Mouse (Mus musculus): ENCODE results near the gene Wtap.
"Not testable (repeated sequence)": the region's sequence is repeated elsewhere in the genome, so short reads cannot be mapped to it uniquely, and the experiment has no call there.

The Wtap gene

DNA sequence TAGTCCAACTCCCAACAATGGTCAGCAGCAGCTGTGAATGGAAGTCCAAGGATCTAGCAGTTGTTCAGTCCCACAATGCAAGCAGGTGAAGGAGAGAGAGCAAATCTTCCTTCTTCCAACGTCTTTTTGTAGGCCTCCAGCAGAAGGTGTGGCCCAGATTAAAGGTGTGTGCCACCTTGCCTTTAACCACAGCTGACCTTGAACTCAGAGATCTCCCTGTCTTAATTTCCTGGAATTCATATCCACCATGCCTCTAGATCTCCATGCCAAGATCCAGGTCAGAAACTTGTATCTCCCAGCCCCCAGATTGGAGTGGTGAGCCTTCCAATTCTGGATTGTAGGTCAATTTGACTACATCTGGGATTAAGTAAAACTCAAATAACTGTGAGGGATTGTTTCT, at the start of gene Wtap:
TSS of gene Wtap (minus strand) at position 101 of the 400 bp plus-strand sequence.
- no peak for DNase-seq (ENCODE audit: low spot score)

DNA sequence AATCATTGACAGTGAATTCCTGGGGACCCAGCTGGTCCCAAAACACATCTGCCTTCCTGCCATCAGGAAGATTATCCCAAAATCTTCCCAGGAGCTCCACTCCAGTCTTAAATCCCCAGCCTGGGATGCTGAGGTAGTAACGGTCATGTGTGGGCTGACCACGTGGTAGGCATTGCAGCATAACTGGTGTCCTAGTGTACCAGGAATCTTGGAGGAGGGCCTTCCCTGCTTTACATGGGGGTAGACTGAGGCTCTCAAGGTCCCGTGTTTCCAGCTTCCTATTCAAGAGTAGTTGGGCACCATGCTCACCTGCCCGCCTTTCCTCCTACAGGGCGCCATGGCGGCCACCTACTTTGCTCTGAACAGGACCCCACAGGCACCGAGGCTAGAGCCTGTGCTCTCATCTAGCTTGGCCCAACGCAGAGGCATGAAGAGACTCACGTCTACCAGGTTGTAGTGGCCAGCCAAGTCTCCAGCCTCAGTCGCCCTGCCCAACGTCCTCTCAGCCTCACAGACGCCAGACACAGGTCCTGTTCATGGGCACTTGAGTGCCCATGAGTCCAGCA, 42.7 kb upstream of the Wtap start:
- DNase-seq (ENCODE audit: low spot score), result not testable (repeated sequence)

DNA sequence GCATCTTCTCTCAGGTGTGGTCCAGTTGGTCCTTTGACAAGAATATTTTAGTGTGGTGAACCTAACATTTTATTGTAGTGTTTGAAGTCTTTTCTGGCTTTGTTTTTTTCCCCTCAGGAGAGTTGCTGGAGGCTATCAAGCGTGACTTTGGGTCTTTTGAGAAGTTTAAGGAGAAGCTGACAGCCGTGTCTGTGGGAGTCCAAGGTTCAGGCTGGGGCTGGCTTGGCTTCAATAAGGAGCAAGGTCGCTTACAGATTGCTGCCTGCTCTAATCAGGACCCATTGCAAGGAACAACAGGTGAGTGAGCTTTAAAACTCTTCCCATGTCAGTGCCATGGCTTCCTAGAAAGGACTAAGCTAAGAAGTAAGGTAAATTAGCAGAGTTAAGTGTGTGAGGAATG, 19.3 kb upstream of the Wtap start:
- no peak for DNase-seq (ENCODE audit: low spot score)

DNA sequence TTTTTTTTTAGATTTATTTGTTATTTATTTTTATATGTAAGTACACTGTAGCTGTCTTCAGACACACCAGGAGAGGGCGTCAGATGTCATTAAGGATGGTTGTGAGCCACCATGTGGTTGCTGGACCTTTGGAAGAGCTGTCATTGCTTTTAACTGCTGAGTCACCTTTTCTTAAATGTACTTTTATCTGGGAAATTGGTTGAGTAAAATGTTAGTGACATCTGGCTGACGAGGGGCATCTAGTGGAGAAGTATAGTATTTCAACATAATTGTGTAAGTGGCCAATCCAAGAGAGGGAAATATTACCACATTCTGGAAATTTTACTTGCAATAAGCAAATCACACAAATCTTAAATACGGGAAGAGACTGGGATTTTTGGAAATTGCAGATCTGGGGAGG, 15.9 kb upstream of the Wtap start:
- peak; percentile 45 for DNase-seq (ENCODE audit: low spot score)

DNA sequence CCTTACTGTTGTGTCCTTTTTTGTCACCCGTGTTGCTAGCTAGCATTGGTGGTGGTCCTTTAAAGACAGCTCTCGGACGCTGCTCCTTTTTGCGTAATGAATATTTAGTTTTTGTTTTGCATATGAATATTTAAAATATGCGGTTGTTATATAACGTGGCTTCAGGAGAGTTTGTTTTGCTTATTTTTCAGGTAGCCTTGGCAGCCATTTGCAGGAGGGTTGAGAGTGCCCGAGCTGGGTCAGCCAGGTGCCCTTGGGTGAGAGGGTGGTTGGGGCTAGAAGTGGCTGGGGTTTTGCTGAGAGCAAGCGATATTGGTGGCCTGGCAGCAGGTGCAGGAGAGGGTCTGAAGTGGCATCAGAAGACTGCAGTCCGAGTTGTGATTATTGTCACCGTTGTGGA, 14.6 kb upstream of the Wtap start:
- no peak for DNase-seq (ENCODE audit: low spot score)

DNA sequence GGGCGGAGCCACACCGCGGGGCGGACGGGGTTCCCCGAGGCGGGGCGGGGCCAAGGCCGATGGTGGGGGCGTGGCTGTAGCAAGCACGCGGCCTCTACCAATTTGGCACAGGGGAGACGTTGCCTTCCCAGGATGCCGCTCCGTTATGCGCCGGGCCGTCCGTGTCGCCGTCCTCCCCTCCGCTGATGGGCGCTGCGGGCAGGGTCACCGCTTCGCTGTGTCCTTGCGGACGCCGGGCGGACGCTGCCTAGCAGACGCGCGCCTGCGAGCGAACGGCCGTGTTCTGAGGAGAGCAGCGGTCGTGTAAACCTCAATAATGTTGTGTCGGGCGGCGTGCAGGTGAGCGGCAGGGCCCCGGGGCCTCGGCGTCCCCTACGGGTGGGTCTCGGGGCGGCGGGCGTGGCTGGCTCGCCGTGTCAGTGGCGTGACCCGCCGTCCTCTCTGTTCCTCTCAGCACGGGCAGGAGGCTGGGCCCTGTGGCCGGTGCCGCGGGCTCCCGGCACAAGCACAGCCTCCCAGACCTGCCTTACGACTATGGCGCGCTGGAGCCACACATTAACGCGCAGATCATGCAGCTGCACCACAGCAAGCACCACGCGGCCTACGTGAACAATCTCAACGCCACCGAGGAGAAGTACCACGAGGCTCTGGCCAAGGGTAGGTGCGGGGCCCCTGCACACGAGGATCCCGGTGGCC, 13.9 kb upstream of the Wtap start:
- DNase-seq (ENCODE audit: low spot score), result peak; percentile 99

DNA sequence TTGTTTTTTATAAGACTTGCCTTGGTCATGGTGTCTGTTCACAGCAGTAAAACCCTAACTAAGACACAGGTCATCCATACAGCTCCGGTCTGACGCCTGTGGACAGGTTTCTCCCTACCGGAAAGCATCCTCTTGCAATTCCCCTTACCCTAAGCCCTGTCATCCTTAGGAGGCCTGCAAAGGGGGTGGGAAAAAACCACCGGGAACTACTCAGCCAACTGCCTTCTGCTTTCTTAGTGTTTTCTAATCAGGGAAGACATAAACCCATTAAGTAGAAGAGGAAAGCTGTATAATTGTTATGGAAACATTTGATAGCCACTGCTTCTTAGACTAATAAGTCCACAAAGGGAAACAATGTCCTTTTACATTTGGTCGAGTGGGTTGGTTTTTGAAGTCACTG, 13.0 kb upstream of the Wtap start:
- DNase-seq (ENCODE audit: low spot score), result no peak

DNA sequence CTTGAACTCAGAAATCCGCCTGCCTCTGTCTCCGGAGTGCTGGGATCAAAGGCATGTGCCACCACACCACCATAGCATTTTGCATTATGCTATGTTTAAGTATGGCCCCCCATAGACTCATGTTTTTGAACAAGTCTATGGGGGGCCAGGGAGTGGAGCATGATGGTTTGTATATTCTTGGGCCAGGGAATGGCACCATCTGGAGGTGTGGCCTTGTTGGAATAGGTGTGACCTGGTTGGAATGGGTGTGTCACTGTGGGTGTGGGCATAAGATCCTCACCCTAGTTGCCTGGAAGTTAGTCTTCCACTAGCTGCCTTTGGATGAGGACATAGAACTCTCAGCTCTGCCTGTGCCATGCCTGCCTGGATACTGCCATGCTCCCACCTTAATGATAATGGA, 12.6 kb upstream of the Wtap start, which contains the start of gene Sod2:
TSS of gene Sod2 (plus strand) at position 301 of the 400 bp plus-strand sequence.
- not testable (repeated sequence) for DNase-seq (ENCODE audit: low spot score)

DNA sequence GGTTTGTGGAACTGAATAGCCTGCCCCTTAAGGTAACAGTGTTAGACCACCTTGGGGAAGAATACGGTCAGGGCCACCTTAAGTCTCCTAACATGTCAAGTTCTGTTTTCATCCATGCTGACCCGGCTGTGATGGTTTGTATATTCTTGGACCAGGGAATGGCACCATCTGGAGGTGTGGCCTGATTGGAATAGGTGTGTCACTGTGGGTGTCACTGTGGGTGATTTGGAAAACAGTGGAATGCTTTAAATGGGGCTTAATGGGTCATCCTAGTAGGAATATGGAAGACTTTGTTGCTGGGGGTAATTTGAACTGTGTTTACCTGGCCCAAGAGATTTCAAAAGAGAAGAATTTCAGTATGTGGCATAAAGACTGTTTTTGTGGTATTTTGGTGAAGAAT, 10.5 kb upstream of the Wtap start:
- DNase-seq (ENCODE audit: low spot score), result not testable (repeated sequence)

DNA sequence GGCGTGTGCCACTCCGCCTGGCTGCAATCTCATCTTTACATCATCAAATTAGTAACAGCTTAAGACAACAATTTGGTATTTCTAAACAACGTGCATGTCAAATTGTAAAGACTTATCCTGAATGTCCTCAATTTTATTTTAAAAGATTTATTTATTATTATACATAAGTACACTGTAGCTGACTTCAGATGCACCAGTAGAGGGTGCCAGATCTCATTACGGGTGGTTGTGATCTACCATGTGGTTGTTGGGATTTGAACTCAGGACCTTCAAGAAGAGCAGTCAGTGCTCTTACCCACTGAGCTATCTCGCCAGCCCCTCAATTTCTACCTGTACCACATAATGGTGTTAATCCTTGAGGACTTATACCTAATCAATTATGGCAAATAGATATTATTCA, 8.3 kb upstream of the Wtap start:
- DNase-seq (ENCODE audit: low spot score), result not testable (repeated sequence)

DNA sequence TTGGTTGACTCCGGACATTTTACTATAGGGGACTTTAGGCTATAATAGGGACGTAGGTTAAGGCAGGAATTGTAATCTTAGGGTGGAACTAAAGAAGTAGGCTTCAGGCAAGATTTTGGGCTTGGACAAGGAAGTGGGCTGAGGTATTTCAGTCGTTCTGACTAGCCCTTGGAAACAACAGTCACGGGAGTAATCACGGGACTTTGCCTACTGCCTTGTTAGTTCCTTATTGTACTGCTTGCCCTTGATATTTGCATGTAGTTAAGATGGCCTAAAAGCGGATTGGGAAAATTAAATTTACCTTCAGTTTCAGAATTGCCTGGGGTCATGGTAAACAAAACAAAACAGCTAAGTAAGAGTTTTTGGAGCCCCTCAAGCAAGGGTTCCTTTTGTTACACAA, 5.1 kb upstream of the Wtap start:
- no peak for DNase-seq (ENCODE audit: low spot score)

DNA sequence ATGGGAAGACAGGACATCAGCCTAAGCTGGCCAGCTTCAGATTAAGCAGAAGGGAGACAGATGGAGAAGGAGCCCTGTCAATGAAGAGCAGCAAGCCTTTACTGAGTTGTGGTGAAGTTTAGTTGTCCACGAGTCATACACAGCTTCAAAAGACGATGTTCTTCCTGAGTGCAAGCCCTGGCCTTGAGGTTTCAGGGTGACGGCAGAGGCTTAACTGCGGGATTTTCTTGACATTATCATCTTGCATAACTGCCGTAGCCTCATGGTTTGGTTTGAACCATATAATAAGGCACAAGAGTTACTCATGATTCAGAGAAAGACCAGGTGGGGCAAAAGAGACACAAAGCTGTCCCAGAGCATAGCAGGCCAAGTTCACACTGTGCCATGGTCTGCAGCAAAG, 3.9 kb upstream of the Wtap start:
- DNase-seq (ENCODE audit: low spot score), result no peak

DNA sequence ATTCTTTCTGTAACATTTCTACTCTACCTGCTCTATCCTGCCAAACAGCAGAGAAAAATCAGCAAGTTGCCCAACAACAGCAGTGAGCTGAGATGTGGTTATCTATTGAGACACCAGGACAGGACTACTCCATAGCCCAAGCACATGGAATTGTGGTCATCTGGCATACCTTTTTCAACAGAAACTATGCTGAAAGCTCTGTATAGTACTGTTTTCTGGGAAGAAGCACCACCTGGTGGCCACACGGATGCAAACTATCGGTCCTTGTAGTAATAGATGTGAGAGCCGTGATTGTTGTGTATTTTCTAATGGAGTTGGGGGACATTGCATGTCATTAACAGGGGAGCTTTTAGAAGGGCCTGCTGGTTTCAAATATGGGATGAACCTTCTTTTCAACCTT, 2.4 kb upstream of the Wtap start:
- DNase-seq (ENCODE audit: low spot score), result peak; percentile 61

DNA sequence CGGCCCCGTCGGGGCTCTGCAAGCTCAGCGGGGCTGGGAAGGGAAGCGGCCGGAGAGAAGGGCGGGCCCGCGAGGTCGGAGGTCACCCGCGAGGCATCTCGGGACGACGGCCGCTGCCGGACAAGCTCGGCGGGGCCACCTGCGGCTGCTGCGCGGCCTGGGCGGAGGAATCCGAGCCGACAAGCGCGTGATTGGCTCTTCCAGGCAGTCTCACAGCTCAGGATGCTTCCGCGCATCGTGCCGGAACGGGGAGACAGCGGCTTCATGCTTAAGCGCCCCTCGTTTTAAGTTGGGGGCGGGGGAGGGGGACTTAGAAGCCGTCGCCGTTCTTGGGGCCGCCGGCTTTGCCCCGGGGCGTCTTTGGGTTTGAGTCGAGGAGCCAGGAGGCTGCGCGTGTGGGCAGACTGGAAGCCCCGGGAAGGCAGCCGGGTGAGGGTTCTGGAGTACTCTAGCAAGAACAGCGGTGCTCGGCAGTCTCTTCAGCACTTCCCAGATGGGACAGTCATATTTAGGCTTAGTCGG, 1.4 kb downstream of the Wtap start:
- DNase-seq (ENCODE audit: low spot score), result peak; percentile 98

DNA sequence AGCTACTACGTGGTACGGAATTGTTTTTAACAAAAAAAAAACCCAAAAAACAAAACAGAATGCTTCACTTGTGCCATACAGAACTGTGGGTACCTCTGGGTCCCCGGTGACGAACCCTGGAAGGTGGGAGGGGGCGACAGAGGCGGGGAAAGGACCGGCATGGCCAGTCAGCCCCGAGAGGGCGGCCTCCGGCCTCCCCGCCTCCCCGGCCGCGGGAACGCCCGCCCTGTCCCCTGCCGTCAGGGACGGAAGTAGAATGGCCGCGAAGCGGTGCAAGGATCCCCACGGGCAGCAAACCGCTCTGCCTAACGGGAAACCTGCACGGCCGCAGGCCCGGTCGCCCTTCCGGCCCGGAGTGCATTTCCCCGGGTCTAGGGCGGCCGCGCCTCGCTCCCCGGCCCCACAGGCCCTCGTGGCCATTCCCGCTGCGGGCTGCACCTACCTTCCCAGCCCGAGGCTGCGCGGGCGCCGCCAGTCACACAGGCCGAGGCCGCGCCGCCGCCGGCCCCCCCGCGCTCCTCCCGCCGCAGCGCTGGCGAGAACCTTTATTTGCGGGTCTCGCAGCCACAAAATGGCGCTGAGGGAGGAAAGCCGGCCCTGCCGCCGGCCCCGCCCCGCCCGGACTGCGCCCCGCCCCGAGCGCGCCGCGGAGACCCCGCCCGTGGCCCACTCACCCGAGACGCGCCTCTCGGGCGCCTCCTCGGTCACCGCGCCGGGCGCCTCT, 2.2 kb downstream of the Wtap start:
- peak; percentile 70 for DNase-seq (ENCODE audit: low spot score)

DNA sequence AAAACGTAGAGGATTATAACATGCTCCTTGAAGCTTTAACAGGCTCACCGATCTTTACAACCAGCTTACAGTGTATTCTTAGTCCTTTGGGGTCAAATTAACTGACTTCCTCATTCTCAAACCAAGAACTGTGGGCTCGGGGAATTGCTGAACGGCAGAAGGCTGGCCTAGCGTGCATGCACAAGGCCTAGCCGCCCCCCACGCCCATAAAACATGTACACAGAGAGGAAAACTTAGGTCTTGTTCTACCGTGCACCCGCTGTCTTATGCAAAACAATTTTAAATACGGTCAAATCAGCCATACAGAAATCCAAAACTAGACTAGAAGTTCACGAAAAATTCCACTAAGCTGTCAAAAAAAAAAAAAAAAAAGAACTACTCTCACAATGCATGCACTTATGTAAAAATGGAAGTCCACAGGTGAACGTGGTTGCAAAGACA, 2.8 kb downstream of the Wtap start:
- DNase-seq (ENCODE audit: low spot score), result peak; percentile 52

DNA sequence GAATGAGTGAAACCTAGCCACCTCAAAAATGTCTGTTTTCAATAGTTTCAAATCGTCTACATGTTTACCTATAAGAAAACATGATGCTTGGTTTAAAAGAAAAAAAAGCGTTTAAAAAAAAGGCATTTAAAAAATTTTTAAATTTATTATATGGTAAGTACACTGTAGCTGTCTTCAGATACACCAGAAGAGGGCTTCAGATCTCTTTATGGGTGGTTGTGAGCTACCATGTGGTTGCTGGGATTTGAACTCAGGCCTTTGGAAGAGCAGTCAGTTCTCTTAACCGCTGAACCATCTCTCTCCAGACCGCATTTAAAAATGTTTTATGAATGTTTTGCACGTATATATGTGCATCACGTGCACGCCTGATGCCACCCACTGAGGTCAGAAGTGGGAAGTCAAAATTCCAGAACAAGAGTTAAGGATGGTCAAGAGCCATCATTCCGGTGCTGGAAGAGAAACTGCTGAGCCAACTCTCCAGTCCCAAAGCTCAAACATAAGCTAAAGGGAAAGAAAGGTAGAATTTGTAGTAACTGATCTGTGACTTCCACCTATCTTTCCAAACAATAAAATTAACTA, 3.3 kb downstream of the Wtap start:
- no peak for DNase-seq (ENCODE audit: low spot score)

DNA sequence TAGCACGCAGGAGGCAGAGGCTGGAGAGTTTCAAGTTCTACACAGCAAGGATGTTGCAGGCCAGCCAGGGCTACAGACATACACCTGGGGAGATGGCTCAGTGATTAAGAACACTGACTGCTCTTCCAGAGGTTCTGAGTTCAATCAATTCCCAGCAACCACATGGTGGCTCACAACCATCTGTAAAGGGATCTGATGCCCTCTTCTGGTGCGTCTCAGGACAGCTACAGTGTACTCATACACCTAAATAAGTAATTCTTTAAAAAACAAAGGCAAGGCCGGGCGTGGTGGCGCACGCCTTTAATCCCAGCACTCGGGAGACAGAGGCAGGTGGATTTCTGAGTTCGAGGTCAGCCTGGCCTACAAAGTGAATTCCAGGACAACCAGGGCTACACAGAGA, 5.9 kb downstream of the Wtap start:
- DNase-seq (ENCODE audit: low spot score), result not testable (repeated sequence)

DNA sequence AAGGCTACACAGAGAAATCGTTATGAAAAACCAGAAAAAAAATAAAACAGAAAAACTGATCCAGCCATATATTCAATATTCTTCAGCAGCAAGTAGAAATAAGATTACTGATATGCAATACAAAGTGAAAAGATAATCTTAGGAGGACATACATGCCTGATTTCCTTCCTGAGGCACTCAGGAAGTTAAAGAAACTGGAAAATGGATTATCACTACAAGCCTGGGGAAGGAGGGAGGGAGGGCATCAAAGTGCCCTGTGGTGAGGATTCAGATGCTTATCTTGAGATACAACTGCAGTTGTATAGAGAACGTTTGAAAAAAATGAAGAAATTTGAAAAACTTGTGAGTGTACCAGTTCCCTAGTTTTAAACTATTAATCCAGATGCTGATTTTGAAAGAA, 10.0 kb downstream of the Wtap start:
- no peak for DNase-seq (ENCODE audit: low spot score)

DNA sequence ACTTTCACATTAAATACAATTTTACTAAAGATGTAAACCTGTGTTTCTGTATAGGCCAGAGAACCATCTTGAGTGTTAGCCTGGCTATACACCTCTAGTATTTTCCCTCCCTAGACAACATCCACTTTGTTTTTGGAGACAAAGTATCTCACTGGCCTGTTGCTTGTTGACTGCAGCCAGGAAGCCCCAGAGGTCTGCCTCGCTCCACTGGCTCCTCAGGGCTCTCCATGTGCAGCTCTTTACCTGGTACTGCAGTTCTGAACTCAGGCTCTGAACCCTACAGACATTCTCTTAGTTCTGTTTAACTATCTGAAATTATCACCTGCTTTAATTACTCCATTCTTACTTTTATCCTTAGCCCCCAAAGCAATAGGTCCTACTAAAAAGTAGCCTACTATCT, 15.4 kb downstream of the Wtap start:
- no peak for DNase-seq (ENCODE audit: low spot score)

DNA sequence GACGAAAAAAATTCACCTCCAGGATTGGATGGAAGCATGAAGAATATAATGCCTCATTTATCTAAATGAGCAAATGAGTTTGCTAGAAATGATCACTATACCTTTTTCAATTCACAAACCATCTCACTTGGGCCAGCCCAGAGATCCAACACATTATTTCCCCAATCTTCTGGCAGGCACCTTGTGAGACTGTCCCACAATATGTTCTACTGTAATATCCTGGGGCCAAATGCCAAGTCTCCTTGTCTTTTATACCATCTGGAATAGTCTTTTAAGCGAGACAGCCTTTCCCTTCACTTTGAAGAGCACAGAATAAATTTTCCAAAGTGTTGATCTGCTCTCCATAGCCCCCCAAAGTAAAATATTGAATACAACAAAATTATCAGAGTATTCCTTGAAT, 20.1 kb downstream of the Wtap start:
- DNase-seq (ENCODE audit: low spot score), result no peak

DNA sequence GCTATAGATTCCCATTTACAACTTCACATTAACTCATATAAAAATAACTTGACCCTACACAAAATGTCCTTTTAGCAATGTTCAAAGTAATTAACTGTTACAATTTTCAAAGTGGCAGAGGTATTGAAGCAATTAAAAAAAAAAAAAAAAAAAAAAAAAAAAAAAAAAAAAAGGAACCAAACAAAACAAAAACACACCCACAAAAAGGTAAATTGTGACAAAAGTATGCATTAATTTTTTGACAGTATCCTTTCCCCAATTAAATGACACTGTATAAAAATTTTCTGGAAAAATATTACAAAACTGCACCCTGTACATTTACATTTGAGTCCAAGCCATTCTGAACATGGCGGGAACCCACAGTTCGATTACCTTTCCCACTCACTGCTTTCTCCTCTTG, 26.8 kb downstream of the Wtap start:
- DNase-seq (ENCODE audit: low spot score), result no peak

DNA sequence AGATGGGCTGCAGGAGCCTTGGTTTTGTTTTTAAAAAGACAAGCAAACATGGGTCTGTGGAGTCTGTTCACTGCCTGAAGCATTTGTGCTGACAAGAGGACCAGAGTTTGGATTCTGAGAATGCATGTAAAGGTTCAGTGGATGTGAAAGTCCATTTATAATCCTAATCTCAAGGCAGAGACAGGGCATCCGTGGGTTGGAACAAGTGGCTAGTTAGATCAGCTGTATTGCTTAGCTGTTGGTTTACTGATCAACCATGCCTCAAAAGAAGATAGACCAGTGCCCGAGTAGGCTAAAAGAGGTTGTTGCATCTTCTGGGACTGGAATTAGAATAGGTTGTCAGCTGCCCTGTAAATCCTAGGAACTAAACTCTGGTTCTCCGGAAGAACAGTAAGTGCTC, 30.5 kb downstream of the Wtap start:
- DNase-seq (ENCODE audit: low spot score), result no peak

All from embryo, embryonic 10 days (tissue).